Mouse (Mus musculus): Measurements from ENCODE around the gene Exo5. TPM values are rescaled to one million over a fixed set of nuclear protein-coding genes. Genes with fewer than 3 reads are reported as not detected.

Exo5 gene
- polyA plus RNA-seq, 1 experiment from 2014 or later = 23.5 TPM

GRCm38 (mm10) chr4:120895810-120896584, 28.8 kb downstream of the Exo5 start:
- Histone ChIP-seq H3K27me3 (ENCODE audit: control insufficient read depth, insufficient read depth, low read length) (no peaks in the 10 kb centered on the region), H3K36me3 (ENCODE audit: control insufficient read depth, insufficient read depth, low read length) (no peaks in the 10 kb centered on the region), H3K4me1 (ENCODE audit: control insufficient read depth, insufficient read depth, low read length) (no peaks in the 10 kb centered on the region), H3K4me2 (replicated peaks; ENCODE audit: low read depth, low read length) (no peak overlapping the region), H3K9ac (replicated peaks; ENCODE audit: low read depth, low read length) (no peak overlapping the region), H3K4me3 (ENCODE audit: low read depth, low read length) (no peak overlapping the region), H3K27ac (ENCODE audit: low read length) (no peak overlapping the region), H3K9me3 (ENCODE audit: control insufficient read depth, low read depth, low read length) (no peaks in the 10 kb centered on the region)
- no peak for ATAC-seq (ENCODE audit: insufficient number of reproducible peaks, insufficient read depth, low FRiP score, low read depth)
- 59% methylated on average over 7 of the region's 7 CpGs for WGBS

- H3K4me3 ChIP-seq (ENCODE audit: low read depth, low read length) = no peak overlapping the region
- ATAC-seq (ENCODE audit: insufficient number of reproducible peaks, insufficient read depth, low FRiP score, low read depth) = no peak
- WGBS = 88% methylated on average over 7 of the region's 7 CpGs
Observed at GRCm38 (mm10) chr4:120895226-120895625, 29.6 kb downstream of the Exo5 start.

GRCm38 (mm10) chr4:120894584-120894983, 30.2 kb downstream of the Exo5 start:
- Histone ChIP-seq H3K27ac (ENCODE audit: low read length) (no peak overlapping the region), H3K27me3 (ENCODE audit: control insufficient read depth, insufficient read depth, low read length) (no peaks in the 10 kb centered on the region), H3K4me1 (ENCODE audit: control insufficient read depth, insufficient read depth, low read length) (no peaks in the 10 kb centered on the region), H3K4me3 (ENCODE audit: low read depth, low read length) (no peak overlapping the region), H3K9ac (replicated peaks; ENCODE audit: low read depth, low read length) (no peak overlapping the region), H3K4me2 (replicated peaks; ENCODE audit: low read depth, low read length) (no peak overlapping the region), H3K36me3 (ENCODE audit: control insufficient read depth, insufficient read depth, low read length) (no peaks in the 10 kb centered on the region), H3K9me3 (ENCODE audit: control insufficient read depth, low read depth, low read length) (no peaks in the 10 kb centered on the region)
- WGBS = 69% methylated on average over 11 of the region's 11 CpGs
- no peak for ATAC-seq (ENCODE audit: insufficient number of reproducible peaks, insufficient read depth, low FRiP score, low read depth)

More at GRCm38 (mm10) chr4:120895226-120895625, 29.6 kb downstream of the Exo5 start:
- Histone ChIP-seq H3K27me3 (ENCODE audit: control insufficient read depth, insufficient read depth, low read length) (no peaks in the 10 kb centered on the region), H3K9ac (replicated peaks; ENCODE audit: low read depth, low read length) (no peak overlapping the region), H3K9me3 (ENCODE audit: control insufficient read depth, low read depth, low read length) (no peaks in the 10 kb centered on the region), H3K4me2 (replicated peaks; ENCODE audit: low read depth, low read length) (no peak overlapping the region), H3K36me3 (ENCODE audit: control insufficient read depth, insufficient read depth, low read length) (no peaks in the 10 kb centered on the region), H3K27ac (ENCODE audit: low read length) (no peak overlapping the region), H3K4me1 (ENCODE audit: control insufficient read depth, insufficient read depth, low read length) (no peaks in the 10 kb centered on the region)

- Histone ChIP-seq H3K4me2 (replicated peaks; ENCODE audit: low read depth, low read length) (no peak overlapping the region), H3K27ac (ENCODE audit: low read length) (no peak overlapping the region), H3K36me3 (ENCODE audit: control insufficient read depth, insufficient read depth, low read length) (no peaks in the 10 kb centered on the region), H3K4me3 (ENCODE audit: low read depth, low read length) (no peak overlapping the region), H3K9ac (replicated peaks; ENCODE audit: low read depth, low read length) (no peak overlapping the region), H3K27me3 (ENCODE audit: control insufficient read depth, insufficient read depth, low read length) (no peaks in the 10 kb centered on the region), H3K4me1 (ENCODE audit: control insufficient read depth, insufficient read depth, low read length) (no peaks in the 10 kb centered on the region), H3K9me3 (ENCODE audit: control insufficient read depth, low read depth, low read length) (no peaks in the 10 kb centered on the region)
- no peak for ATAC-seq (ENCODE audit: insufficient number of reproducible peaks, insufficient read depth, low FRiP score, low read depth)
- 54% methylated on average over 11 of the region's 11 CpGs for WGBS
Observed at GRCm38 (mm10) chr4:120893656-120894401, 31.0 kb downstream of the Exo5 start.

GRCm38 (mm10) chr4:120892516-120892915, 32.3 kb downstream of the Exo5 start:
- ATAC-seq (ENCODE audit: insufficient number of reproducible peaks, insufficient read depth, low FRiP score, low read depth) = no peak
- Histone ChIP-seq H3K9ac (replicated peaks; ENCODE audit: low read depth, low read length) (no peak overlapping the region), H3K27ac (ENCODE audit: low read length) (no peak overlapping the region), H3K27me3 (ENCODE audit: control insufficient read depth, insufficient read depth, low read length) (no peaks in the 10 kb centered on the region), H3K4me2 (replicated peaks; ENCODE audit: low read depth, low read length) (no peak overlapping the region), H3K4me1 (ENCODE audit: control insufficient read depth, insufficient read depth, low read length) (no peaks in the 10 kb centered on the region), H3K36me3 (ENCODE audit: control insufficient read depth, insufficient read depth, low read length) (no peaks in the 10 kb centered on the region), H3K4me3 (ENCODE audit: low read depth, low read length) (no peak overlapping the region), H3K9me3 (ENCODE audit: control insufficient read depth, low read depth, low read length) (no peaks in the 10 kb centered on the region)
- WGBS = 55% methylated on average over 1 of the region's 1 CpGs

- H3K9me3 ChIP-seq (ENCODE audit: control insufficient read depth, low read depth, low read length) = no peaks in the 10 kb centered on the region
- H3K4me2 ChIP-seq (replicated peaks; ENCODE audit: low read depth, low read length) = no peak overlapping the region
- no peaks in the 10 kb centered on the region for H3K4me1 ChIP-seq (ENCODE audit: control insufficient read depth, insufficient read depth, low read length)
- H3K27me3 ChIP-seq (ENCODE audit: control insufficient read depth, insufficient read depth, low read length) = no peaks in the 10 kb centered on the region
- H3K4me3 ChIP-seq (ENCODE audit: low read depth, low read length) = no peak overlapping the region
- ATAC-seq (ENCODE audit: insufficient number of reproducible peaks, insufficient read depth, low FRiP score, low read depth) = no peak
- no peak overlapping the region for H3K27ac ChIP-seq (ENCODE audit: low read length)
- H3K36me3 ChIP-seq (ENCODE audit: control insufficient read depth, insufficient read depth, low read length) = no peaks in the 10 kb centered on the region
- H3K9ac ChIP-seq (replicated peaks; ENCODE audit: low read depth, low read length) = no peak overlapping the region
Observed at GRCm38 (mm10) chr4:120891960-120892359, 32.9 kb downstream of the Exo5 start.

- 61% methylated on average over 11 of the region's 11 CpGs for WGBS
- Histone ChIP-seq H3K4me2 (replicated peaks; ENCODE audit: low read depth, low read length) (no peak overlapping the region), H3K9me3 (ENCODE audit: control insufficient read depth, low read depth, low read length) (no peaks in the 10 kb centered on the region), H3K4me1 (ENCODE audit: control insufficient read depth, insufficient read depth, low read length) (peaks cover under 1% of the 10 kb centered on the region; the same call in 1 of the 2 replicates), H3K9ac (replicated peaks; ENCODE audit: low read depth, low read length) (no peak overlapping the region), H3K4me3 (ENCODE audit: low read depth, low read length) (no peak overlapping the region), H3K36me3 (ENCODE audit: control insufficient read depth, insufficient read depth, low read length) (no peaks in the 10 kb centered on the region), H3K27ac (ENCODE audit: low read length) (no peak overlapping the region), H3K27me3 (ENCODE audit: control insufficient read depth, insufficient read depth, low read length) (no peaks in the 10 kb centered on the region)
- ATAC-seq (ENCODE audit: insufficient number of reproducible peaks, insufficient read depth, low FRiP score, low read depth) = no peak
Observed at GRCm38 (mm10) chr4:120890754-120891440, 33.9 kb downstream of the Exo5 start.

- H3K4me1 ChIP-seq (ENCODE audit: control insufficient read depth, insufficient read depth, low read length) = peaks cover 5% of the 10 kb centered on the region; the same call in 1 of the 2 replicates
- 59% methylated on average over 8 of the region's 8 CpGs for WGBS
Observed at GRCm38 (mm10) chr4:120888884-120889283, 35.9 kb downstream of the Exo5 start.

More at GRCm38 (mm10) chr4:120888884-120889283, 35.9 kb downstream of the Exo5 start:
- Histone ChIP-seq H3K4me2 (replicated peaks; ENCODE audit: low read depth, low read length) (no peak overlapping the region), H3K4me3 (ENCODE audit: low read depth, low read length) (no peak overlapping the region), H3K36me3 (ENCODE audit: control insufficient read depth, insufficient read depth, low read length) (no peaks in the 10 kb centered on the region), H3K9ac (replicated peaks; ENCODE audit: low read depth, low read length) (no peak overlapping the region), H3K9me3 (ENCODE audit: control insufficient read depth, low read depth, low read length) (no peaks in the 10 kb centered on the region), H3K27ac (ENCODE audit: low read length) (no peak overlapping the region), H3K27me3 (ENCODE audit: control insufficient read depth, insufficient read depth, low read length) (no peaks in the 10 kb centered on the region)
- no peak for ATAC-seq (ENCODE audit: insufficient number of reproducible peaks, insufficient read depth, low FRiP score, low read depth)

Measured in stomach, embryonic 14.5 days (tissue).